Mouse (Mus musculus): ENCODE measurements around the gene Gm10715.
A peak's percentile ranks its signal among the peaks of the same experiment; 100 is the strongest.
"Not testable (repeated sequence)": the region's sequence is repeated elsewhere in the genome, so short reads cannot be mapped to it uniquely, and the experiment has no call there.

Gene Gm10715

DNA sequence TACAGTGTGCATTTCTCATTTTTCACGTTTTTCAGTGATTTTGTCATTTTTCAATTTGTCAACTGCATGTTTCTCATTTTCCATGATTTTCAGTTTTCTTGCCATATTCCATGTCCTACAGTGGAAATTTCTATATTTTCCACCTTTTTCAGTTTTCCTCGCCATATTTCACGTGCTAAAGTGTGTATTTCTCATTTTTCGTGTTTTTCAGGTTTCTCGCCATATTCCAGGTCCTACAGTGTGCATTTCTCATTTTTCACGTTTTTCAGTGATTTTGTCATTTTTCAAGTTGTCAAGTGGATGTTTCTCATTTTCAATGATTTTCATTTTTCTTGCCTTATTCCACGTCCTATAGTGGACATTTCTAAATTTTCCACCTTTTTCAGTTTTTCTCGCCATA, at the start of gene Gm10715:
Gm10715 (plus strand) TSS at position 301 of the 400 bp plus-strand sequence.
- DNase-seq: not testable (repeated sequence)

- not testable (repeated sequence) for DNase-seq
These were observed 36.2 kb upstream of the Gm10715 start, which contains the start of gene Gm10722 for GRCm38 (mm10) chr9:3000445-3000972. Gene Gm10722 (plus strand): TSS chr9:3000922.

DNA sequence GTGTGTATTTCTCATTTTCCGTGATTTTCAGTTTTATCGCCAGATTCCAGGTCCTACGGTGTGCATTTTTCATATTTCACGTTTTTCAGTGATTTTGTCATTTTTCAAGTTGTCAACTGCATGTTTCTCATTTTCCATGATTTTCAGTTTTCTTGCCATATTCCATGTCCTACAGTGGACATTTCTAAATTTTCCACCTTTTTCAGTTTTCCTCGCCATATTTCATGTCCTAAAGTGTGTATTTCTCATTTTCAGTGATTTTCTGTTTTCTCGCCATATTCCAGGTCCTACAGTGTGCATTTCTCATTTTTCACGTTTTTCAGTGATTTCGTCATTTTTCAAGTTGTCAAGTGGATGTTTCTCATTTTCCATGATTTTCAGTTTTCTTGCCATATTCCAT, 35.7 kb upstream of the Gm10715 start:
- not testable (repeated sequence) for DNase-seq

DNA sequence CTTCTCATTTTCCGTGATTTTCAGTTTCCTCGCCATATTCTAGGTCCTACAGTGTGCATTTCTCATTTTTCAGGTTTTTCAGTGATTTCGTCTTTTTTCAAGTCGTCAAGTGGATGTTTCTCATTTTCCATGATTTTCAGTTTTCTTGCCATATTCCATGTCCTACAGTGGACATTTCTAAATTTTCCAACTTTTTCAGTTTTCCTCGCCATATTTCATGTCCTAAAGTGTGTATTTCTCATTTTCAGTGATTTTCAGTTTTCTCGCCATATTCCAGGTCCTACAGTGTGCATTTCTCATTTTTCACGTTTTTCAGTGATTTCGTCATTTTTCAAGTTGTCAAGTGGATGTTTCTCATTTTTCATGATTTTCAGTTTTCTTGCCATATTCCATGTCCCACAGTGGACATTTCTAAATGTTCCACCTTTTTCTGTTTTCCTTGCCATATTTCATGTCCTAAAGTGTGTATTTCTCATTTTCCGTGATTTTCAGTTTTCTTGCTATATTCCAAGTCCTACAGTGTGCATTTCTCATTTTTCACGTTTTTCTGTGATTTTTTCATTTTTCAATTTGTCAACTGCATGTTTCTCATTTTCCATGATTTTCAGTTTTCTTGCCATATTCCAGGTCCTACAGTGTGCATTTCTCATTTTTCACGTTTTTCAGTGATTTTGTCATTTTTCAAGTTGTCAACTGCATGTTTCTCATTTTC, 34.6 kb upstream of the Gm10715 start:
- DNase-seq: peak; percentile 24

GRCm38 (mm10) chr9:3002794-3003396, 33.8 kb upstream of the Gm10715 start, which contains the start of gene Gm11168:
Gene Gm11168 (plus strand): TSS chr9:3003346.
- DNase-seq: not testable (repeated sequence)

DNA sequence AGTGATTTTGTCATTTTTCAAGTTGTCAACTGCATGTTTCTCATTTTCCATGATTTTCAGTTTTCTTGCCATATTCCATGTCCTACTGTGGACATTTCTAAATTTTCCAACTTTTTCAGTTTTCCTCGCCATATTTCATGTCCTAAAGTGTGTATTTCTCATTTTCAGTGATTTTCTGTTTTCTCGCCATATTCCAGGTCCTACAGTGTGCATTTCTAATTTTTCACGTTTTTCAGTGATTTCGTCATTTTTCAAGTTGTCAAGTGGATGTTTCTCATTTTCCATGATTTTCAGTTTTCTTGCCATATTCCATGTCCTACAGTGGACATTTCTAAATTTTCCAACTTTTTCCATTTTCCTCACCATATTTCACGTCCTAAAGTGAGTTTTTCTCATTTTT, 30.5 kb upstream of the Gm10715 start:
- not testable (repeated sequence) for DNase-seq

GRCm38 (mm10) chr9:3006636-3007035, 30.0 kb upstream of the Gm10715 start:
- not testable (repeated sequence) for DNase-seq

GRCm38 (mm10) chr9:3007272-3007671, 29.4 kb upstream of the Gm10715 start:
- not testable (repeated sequence) for DNase-seq

- DNase-seq: not testable (repeated sequence)
These were observed 27.3 kb upstream of the Gm10715 start for GRCm38 (mm10) chr9:3009331-3009730.

DNA sequence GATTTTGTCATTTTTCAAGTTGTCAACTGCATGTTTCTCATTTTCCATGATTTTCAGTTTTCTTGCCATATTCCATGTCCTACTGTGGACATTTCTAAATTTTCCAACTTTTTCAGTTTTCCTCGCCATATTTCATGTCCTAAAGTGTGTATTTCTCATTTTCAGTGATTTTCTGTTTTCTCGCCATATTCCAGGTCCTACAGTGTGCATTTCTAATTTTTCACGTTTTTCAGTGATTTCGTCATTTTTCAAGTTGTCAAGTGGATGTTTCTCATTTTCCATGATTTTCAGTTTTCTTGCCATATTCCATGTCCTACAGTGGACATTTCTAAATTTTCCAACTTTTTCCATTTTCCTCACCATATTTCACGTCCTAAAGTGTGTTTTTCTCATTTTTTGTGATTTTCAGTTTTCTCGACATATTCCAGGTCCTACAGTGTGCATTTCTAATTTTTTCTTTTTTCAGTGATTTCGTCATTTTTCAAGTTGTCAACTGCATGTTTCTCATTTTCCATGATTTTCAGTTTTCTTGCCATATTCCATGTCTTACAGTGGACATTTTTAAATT, 24.5 kb upstream of the Gm10715 start:
- DNase-seq: not testable (repeated sequence)

GRCm38 (mm10) chr9:3012733-3013279, 23.9 kb upstream of the Gm10715 start, which contains the start of gene Gm10721:
Gene Gm10721 (plus strand): TSS chr9:3013140.
- not testable (repeated sequence) for DNase-seq

DNA sequence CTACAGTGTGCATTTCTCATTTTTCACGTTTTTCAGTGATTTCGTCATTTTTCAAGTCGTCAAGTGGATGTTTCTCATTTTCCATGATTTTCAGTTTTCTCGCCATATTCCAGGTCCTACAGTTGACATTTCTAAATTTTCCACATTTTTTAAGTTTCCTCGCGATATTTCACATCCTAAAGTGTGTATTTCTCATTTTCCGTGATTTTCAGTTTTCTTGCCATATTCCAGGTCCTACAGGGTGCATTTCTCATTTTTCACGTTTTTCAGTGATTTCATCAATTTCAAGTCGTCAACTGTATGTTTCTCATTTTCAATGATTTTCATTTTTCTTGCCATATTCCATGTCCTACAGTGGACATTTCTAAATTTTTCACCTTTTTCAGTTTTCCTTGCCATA, 21.3 kb upstream of the Gm10715 start, which contains the start of gene Gm10720:
Gm10720 (plus strand) TSS at position 301 of the 400 bp plus-strand sequence.
- DNase-seq: not testable (repeated sequence)

DNA sequence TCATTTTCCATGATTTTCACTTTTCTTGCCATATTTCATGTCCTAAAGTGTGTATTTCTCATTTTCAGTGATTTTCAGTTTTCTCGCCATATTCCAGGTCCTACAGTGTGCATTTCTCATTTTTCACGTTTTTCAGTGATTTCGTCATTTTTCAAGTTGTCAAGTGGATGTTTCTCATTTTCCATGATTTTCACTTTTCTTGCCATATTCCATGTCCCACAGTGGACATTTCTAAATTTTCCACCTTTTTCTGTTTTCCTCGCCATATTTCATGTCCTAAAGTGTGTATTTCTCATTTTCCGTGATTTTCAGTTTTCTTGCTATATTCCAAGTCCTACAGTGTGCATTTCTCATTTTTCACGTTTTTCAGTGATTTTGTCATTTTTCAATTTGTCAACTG, 20.8 kb upstream of the Gm10715 start:
- not testable (repeated sequence) for DNase-seq

GRCm38 (mm10) chr9:3017108-3017507, 19.6 kb upstream of the Gm10715 start, which contains the start of gene Gm10719:
Gene Gm10719 (plus strand): TSS chr9:3017408.
- DNase-seq: not testable (repeated sequence)

- peak; percentile 23 for DNase-seq
These were observed 17.7 kb upstream of the Gm10715 start for GRCm38 (mm10) chr9:3018944-3019343.

DNA sequence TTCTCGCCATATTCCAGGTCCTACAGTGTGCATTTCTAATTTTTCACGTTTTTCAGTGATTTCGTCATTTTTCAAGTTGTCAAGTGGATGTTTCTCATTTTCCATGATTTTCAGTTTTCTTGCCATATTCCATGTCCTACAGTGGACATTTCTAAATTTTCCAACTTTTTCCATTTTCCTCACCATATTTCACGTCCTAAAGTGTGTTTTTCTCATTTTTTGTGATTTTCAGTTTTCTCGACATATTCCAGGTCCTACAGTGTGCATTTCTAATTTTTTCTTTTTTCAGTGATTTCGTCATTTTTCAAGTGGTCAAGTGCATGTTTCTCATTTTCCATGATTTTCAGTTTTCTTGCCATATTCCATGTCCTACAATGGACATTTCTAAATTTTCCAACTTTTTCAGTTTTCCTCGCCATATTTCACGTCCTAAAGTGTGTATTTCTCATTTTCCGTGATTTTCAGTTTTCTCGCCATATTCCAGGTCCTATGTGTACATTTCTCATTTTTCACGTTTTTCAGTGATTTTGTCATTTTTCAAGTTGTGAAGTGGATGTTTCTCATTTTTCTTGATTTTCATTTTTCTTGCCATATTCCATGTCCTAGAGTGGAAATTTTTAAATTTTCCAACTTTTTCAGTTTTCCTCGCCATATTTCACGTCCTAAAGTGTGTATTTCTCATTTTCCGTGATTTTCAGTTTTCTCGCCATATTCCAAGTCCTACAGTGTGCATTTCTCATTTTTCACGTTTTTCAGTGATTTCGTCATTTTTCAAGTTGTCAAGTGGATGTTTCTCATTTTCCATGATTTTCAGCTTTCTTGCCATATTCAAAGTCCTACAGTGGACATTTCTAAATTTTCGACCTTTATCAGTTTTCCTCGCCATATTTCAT, 16.6 kb upstream of the Gm10715 start:
- not testable (repeated sequence) for DNase-seq

- peak; percentile 1 for DNase-seq
These were observed 14.2 kb upstream of the Gm10715 start for GRCm38 (mm10) chr9:3022316-3023008.

DNA sequence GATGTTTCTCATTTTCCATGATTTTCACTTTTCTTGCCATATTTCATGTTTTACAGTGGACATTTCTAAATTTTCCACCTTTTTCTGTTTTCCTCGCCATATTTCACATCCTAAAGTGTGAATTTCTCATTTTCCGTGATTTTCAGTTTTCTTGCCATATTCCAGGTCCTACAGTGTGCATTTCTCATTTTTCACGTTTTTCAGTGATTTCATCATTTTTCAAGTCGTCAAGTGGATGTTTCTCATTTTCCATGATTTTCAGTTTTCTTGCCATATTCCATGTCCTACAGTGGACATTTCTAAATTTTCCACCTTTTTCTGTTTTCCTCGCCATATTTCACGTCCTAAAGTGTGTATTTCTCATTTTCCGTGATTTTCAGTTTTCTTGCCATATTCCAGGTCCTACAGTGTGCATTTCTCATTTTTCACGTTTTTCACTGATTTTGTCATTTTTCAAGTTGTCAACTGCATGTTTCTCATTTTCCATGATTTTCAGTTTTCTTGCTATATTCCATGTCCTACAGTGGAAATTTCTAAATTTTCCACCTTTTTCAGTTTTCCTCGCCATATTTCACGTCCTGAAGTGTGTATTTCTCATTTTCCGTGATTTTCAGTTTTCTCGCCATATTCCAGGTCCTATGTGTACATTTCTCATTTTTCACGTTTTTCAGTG, 13.2 kb upstream of the Gm10715 start, which contains the start of gene Gm10718:
Gm10718 (plus strand) TSS at position 236 of the 673 bp plus-strand sequence.
- DNase-seq: not testable (repeated sequence)

DNA sequence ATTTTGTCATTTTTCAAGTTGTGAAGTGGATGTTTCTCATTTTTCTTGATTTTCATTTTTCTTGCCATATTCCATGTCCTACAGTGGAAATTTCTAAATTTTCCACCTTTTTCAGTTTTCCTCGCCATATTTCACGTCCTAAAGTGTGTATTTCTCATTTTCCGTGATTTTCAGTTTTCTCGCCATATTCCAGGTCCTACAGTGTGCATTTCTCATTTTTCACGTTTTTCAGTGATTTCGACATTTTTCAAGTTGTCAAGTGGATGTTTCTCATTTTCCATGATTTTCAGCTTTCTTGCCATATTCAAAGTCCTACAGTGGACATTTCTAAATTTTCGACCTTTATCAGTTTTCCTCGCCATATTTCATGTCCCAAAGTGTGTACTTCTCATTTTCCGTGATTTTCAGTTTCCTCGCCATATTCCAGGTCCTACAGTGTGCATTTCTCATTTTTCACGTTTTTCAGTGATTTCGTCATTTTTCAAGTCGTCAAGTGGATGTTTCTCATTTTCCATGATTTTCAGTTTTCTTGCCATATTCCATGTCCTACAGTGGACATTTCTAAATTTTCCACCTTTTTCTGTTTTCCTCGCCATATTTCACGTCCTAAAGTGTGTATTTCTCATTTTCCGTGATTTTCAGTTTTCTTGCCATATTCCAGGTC, 12.6 kb upstream of the Gm10715 start:
- DNase-seq: peak; percentile 1

DNA sequence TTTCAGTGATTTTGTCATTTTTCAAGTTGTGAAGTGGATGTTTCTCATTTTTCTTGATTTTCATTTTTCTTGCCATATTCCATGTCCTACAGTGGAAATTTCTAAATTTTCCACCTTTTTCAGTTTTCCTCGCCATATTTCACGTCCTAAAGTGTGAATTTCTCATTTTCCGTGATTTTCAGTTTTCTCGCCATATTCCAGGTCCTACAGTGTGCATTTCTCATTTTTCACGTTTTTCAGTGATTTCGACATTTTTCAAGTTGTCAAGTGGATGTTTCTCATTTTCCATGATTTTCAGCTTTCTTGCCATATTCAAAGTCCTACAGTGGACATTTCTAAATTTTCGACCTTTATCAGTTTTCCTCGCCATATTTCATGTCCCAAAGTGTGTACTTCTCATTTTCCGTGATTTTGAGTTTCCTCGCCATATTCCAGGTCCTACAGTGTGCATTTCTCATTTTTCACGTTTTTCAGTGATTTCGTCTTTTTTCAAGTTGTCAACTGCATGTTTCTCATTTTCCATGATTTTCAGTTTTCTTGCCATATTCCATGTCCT, 11.7 kb upstream of the Gm10715 start, which contains the start of gene Gm10717:
Gm10717 (plus strand) TSS at position 506 of the 556 bp plus-strand sequence.
- peak; percentile 2 for DNase-seq
